Mouse (Mus musculus): ENCODE measurements around the gene Vps45. TPM values are rescaled to one million over a fixed set of nuclear protein-coding genes. Genes with fewer than 3 reads are reported as not detected.

The Vps45 gene
- total RNA-seq, 2 experiments from 2014 or later = 42.2 to 45.0 TPM

DNA sequence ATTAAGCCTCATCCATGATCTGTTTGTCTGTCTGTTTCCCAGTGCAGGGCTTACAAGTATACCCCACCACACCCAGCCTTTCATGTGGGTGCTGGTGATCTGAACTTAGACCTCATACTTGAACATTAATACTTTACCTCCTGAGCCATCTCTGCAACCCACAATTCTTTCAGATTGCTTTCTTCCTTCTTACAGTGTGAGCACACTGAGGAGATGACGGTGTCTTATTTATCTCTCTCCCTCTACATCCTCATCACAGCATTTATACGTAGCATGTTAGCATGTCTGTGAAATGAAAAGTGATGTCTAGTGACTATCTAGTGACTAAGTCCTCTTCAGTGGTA, 17.6 kb downstream of the Vps45 start:
- no peak for DNase-seq (ENCODE audit: extremely low spot score in 1 of 2, low spot score in 1 of 2)

DNA sequence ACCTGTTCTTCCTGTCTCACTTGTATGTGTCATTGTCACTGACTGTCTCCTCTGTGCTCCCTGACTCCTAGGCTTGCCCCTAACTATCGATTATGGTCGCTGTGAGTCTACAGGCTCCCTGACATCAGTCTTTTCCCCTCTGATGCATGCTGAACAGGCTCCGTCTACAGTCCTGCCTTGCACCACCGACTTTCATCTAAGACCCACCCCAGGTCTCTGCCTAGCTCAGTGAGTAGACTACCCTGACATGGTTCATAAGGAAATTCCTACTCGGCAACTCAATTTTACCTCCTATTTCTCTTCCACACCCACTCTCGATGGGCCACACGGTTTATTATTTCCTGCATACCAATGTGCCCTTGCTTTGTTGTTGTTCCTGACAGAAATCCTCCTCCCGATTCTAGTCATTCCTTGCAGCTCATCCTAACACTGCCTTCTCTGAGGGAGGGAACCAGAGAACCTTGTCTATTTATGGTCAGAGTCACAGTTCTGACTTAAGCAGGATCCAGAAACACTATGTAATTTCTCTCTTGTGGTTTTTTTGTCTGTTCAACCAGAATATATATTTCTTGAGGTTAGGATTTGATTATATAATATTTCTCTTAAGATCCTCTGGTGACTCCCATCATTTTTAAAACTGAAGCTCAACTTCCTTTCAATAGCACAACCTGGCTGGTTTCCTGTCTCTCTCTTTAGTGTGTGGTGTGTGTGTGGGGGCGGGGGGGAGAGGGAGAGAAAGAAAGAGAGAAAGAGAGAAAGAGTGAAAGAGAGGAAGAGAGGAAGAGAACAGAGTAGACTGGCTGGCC, 18.2 kb downstream of the Vps45 start:
- no peak for DNase-seq (ENCODE audit: extremely low spot score in 1 of 2, low spot score in 1 of 2)

DNA sequence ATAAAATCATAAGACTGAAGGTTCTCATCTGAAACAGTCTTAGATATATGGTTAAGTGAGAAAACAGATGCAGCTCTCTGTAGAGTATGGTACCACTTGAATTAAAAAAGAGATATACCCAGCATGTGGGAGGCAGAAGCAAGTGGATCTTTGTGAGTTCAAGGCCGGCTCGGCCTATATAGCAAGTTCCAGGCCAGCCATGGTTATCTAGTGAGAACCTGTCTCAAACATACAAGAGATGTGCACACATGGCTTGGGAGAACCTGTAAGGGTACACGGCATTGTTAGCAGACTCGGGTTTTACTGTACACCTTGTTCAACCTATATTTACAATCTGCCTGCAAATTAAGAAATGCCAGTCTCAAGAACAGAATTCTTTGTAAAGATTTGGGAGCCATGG, 19.4 kb downstream of the Vps45 start:
- DNase-seq (ENCODE audit: extremely low spot score in 1 of 2, low spot score in 1 of 2) = no peak

DNA sequence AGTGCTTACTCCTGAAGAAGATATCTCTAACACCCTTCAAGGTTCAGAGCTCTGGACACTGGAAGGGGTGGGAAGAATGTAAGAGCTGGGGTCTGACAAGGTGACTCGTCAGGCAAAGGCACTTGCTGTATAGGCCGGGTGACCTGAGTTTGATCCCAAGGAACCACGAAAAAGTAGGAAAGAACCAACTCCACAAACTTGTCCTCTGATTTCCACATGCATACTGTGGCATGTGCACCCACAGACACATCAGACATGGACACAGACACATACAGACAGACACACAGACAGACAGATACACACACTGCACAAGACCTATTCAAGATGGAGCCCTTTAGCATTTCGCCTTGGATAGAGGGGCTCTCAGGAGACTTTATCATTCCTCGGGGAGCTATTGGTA, 20.1 kb downstream of the Vps45 start:
- no peak for DNase-seq (ENCODE audit: extremely low spot score in 1 of 2, low spot score in 1 of 2)

DNA sequence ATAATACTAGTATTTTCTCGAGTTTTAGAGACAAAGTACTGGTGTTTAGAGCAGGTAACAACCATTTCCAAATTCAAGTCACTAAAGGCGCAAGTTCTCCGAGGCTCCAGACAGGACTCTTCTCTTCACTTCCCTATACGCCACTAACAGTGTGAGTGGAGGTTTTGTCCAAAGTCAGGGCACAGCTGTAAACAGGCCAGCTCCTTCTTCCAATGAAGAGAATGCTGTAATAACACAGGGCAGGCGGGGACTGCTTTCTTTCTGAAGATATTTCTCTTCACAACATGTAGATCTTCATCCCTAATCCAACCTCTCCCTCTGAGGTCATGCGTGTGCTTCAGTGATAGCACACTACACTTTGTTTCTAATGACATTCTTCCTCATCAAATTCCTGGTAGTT, 21.5 kb downstream of the Vps45 start:
- DNase-seq (ENCODE audit: extremely low spot score in 1 of 2, low spot score in 1 of 2) = no peak

DNA sequence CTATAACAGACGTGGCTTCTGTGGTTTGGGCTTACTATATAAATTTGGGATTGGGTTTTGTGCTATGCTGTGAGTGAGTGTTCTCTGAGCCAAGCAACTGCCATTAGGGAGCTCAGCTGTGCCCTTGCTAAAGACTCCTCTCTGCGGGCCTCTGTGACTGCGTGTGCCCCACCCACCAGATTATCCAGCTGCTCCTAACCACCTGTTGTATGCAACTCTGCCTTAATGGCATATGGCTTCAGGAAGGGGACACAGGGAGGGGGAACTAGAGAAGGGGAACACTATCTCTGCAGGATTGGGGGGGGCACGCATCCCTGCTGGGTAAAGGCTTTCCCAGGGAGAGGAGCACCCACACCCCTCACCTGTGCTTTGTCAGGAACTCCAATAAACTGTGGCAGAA, 25.2 kb downstream of the Vps45 start:
- no peak for DNase-seq (ENCODE audit: extremely low spot score in 1 of 2, low spot score in 1 of 2)

DNA sequence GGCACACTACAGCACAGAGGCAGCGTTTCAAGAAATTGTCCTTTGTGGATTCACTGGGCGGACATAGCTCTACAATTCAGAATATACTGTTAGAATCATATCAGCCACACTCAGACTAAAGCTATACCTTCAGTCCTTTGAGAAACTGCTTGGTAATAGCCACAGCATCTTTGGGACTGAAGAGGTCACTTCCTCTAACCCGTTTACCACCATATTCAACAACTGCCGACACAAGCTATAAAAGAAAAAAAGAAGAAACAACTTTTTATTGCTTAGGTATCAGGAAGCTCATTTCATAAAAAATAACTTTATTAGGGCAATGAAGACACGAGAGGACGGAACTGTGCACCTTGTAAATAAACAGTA, 25.6 kb downstream of the Vps45 start:
- DNase-seq (ENCODE audit: extremely low spot score in 1 of 2, low spot score in 1 of 2) = no peak

DNA sequence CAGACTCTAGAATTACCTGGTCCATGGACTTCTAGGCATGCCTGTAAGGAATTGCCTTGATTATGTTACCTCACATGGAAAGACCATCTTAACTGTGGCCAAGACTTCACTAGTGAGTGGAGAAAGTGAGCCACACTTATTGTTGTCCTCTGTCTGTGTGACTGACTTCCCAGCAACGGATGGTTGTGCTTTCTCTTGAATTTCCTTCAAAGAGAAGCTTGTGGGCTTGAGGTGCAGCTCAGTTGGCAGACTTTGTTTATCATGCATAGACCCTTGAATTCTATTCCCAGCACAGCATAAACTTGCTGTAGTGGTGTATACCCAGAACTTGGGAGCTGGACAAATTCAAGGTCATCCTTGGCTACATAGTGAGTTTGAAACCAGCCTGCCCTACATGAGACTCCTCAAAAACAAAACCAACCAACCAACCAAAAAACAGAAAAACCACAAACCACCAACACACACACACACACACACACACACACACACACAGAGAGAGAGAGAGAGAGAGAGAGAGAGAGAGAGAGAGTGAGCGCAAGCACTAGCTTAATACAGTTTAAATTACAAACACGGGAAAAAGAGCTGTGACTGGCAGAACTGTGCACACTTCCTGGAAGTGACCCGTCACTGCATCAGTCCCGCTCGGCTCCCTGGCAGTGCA, 26.1 kb downstream of the Vps45 start:
- no peak for DNase-seq (ENCODE audit: extremely low spot score in 1 of 2, low spot score in 1 of 2)

DNA sequence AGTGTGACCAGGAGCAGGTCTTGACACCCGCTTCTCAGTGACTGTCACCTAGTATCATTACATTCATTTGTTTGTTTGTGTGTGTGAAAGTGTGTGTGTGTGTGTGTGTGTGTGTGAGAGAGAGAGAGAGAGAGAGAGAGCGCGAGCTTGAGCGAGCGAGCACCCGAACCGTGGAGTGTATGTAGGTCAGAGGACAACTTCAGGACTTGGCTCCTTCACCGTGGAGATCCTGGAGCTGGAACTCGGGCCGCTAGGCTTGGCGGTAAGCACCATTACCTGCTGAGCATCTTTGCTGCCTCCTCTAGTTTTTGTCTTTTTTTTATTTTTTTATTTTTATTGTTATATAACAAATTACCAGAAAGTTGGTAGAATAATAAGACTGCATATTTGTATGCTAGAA, 28.5 kb downstream of the Vps45 start:
- DNase-seq (ENCODE audit: extremely low spot score in 1 of 2, low spot score in 1 of 2) = no peak

DNA sequence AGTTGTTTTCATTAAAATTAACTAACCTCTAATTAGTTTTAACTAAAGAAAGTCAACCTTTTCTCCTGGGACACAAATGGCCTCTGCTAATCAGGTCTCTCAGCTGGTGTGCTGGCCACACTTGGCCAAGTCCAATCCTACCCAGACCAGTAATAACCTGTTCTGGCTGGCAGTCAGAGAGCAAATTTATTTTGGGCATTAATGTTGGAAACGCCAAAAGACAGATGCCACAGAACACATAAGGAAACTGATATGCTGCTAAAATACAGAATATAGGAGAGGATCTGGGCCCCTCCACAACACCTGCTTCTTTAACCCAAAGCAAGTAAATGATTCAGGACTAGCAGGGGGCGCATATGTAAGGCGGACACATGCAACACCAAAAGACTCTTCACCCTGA, 28.9 kb downstream of the Vps45 start:
- no peak for DNase-seq (ENCODE audit: extremely low spot score in 1 of 2, low spot score in 1 of 2)

DNA sequence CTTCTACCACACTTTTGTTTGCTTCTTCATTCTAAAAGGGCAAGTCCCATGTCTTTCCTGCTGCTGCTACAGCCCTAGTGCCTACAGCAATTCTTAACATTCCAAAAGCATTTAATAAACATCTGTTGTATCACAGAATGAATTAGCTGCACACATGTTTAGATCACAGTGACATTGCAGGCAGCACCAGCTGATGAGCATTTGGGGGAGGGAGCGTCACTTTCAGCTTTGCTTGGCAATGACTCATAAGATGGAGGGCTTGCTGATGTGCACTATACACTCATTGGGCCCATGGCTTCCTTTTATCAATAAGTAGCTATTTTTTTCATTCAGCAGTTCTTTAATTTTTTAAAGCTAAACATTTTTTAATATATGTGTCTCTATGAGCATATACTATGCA, 30.4 kb downstream of the Vps45 start:
- no peak for DNase-seq (ENCODE audit: extremely low spot score in 1 of 2, low spot score in 1 of 2)

DNA sequence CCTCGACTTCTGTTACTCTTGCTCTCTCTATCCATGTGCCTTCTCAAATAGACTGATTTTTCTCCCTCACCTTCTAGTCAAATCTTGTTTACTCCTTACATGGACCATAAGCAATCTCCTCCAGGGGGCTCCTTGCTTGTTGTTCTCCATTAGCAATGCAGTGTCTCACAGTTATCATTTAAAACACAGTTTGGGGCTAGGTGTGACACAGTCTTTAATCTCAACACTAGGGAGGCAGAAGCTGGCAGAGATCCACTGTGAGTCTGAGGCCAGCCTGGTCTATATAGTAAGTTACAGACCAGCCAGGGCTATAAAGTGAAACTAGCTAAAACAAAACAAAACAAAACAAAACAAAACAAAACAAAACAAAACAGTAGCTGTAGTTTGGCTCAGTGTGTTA, 31.1 kb downstream of the Vps45 start:
- DNase-seq (ENCODE audit: extremely low spot score in 1 of 2, low spot score in 1 of 2) = no peak

DNA sequence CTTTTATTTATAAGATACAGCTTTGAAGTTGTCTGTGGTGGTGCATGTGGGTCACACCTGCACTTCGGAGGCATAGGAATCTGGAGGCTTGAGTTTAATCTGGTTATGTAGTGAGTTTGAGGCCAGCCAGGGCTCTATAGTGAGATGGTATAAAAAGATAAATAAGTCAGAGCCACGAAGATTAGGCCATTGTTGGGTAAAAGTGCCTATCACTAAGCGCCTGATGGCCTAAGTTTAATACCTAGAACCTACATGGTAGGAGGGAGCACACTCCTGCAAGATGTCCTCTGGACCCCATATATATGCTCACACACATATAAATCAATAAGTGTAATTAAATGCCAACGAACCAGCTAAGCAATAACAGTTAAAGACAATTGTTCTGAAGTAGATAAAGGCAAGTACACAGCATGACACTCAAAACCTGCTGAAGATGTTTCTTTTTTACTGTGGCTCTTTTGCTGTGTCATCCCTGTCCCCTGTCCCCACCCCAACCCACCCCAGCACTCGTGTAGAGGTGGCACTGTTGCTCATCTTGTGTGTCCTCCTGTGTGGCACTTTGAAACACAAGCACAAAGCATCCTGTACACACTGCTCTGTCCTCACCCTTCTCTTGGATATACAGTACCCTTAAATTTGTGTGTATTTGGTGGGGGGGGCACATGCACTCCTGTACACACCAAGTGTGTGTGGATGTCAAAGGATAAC, 36.7 kb downstream of the Vps45 start:
- no peak for DNase-seq (ENCODE audit: extremely low spot score in 1 of 2, low spot score in 1 of 2)

DNA sequence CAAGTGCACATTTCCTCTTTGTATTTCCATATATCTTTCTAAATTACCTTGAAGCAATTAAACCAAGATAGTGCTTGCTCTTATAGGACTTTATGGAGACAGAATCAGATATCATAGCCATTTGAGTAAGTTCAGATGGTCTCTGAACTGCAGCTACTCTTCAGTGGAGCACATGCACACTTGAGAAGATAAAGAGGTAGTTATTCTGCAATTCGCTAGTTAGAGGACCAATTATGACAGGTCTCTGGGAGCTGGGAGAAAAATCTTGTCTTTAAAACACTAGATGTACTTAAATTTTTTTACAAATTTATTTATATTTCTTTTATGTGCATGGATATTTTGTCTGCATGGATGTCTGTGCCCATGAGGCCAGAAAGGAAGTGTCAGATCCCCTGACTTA, 37.5 kb downstream of the Vps45 start:
- no peak for DNase-seq (ENCODE audit: extremely low spot score in 1 of 2, low spot score in 1 of 2)

DNA sequence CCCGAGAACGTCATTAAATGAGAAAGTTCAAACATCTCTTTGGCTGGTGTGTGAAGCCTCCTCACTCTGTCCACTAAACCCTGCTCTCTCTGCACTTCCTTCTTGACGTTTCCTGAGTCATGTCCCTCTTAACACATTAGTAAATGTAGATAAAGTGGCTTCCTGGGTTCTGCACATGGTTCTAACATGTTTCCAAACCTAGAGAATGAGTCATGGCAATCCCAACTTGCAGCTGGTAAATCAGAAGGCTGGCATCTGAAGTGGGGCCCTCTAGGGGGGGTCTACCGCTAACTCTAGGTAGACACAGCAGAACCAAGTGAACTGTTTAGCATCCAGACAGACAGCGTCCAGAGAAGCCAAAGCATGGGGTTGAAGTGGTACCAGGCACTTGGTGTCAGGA, 40.8 kb downstream of the Vps45 start:
- no peak for DNase-seq (ENCODE audit: extremely low spot score in 1 of 2, low spot score in 1 of 2)

DNA sequence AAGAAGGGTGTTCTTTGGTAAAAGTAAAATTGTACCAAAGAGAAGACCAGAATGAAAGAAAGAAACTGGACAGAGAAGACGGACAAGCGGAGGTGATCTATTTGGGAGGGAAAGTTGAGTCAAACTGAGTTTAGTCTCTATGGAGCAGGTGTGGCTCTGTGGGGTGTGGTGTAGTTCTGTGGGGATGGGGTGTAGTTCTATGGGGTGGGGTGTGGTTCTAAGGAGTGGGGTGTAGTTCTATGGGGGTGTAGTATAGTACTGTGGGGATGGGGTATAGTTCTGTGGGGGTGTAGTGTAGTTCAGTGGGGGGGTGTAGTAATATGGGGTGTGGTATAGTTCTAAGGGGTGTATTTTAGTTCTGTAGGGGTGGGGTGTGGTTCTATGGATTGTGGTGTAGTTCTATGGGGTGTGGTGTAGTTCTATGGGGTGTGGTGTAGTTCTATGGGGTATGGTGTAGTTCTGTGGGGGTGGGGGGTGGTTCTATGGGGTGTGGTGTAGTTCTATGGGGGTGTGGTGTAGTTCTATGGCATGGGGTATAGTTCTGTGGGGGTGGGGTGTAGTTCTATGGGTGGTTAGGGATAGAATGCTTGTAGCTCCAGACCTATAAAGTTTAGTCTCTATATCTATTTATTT, 41.9 kb downstream of the Vps45 start:
- no peak for DNase-seq (ENCODE audit: extremely low spot score in 1 of 2, low spot score in 1 of 2)

DNA sequence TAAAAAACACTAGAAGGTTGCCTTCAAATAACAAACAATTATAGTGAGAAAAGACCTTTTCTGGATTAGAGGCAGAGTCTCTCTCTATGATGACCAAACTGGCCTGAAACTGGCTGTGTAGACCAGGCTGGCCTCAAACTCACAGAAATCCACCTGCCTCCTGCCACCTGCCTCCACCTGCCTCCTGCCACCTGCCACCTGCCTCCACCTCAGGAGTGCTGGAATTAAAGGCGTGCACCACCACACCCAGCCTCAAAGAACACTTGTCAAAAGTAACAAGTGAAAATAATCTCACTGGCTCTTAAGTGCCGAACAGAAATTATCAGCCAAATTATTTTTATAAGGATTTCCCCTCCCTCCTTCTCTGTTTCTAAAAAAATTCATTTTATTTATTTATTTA, 42.6 kb downstream of the Vps45 start:
- DNase-seq (ENCODE audit: extremely low spot score in 1 of 2, low spot score in 1 of 2) = no peak

DNA sequence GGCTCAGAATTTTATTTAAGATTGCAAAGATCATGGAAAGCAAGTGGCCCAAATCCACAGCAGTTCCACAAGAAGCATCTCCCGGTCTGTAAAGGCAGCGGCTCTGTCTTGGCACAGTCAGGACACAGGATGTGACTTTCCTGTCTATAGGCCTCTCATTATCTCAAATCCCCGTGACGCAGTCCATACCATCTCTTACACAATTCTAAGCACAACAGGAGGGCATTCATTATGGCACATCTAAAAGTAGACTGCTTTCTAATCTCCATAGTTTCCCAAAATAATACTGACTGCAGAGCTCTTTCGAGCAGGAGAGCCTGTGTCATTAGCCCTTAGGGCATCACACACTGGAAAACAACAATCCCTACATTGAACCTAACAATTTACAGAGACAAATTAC, 45.5 kb downstream of the Vps45 start:
- no peak for DNase-seq (ENCODE audit: extremely low spot score in 1 of 2, low spot score in 1 of 2)

DNA sequence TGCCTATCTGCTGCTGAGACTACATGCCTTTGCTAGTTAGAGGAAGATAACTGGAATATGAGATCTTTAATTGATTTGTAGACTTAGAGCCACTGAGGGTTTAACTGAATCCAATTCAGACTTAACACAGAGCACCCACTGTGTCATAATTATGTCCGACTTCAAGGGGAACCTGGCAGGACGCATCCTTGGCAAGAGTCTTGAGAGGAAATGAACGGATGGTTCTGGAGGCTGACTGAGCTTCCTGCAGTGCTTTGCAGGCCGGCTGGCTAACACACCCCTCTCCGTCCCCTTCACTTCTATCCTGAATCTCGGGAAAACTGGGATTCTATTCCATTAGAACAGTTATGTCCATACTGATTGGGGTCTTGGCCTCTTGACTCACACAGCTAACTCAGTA, 49.8 kb downstream of the Vps45 start:
- DNase-seq (ENCODE audit: extremely low spot score in 1 of 2, low spot score in 1 of 2) = no peak

DNA sequence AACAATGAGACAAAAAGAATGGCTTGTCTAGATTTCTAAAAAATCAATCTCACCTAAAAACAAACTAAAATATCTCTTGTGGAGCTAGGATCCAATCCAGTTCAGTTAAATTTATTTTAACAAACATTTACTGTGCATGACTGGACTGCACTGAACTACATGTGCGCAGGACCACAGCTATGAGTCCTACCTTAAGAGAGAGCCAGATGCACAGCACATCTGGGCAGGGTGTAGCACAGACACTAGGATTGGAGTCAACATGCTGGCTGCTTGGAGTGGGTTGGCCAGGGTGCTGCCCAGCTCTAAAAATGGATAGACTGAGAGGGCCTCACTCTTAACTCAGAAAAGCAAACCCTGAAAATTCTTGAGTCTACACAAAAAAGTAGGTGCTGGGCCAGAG, 56.7 kb downstream of the Vps45 start:
- DNase-seq (ENCODE audit: extremely low spot score in 1 of 2, low spot score in 1 of 2) = no peak

DNA sequence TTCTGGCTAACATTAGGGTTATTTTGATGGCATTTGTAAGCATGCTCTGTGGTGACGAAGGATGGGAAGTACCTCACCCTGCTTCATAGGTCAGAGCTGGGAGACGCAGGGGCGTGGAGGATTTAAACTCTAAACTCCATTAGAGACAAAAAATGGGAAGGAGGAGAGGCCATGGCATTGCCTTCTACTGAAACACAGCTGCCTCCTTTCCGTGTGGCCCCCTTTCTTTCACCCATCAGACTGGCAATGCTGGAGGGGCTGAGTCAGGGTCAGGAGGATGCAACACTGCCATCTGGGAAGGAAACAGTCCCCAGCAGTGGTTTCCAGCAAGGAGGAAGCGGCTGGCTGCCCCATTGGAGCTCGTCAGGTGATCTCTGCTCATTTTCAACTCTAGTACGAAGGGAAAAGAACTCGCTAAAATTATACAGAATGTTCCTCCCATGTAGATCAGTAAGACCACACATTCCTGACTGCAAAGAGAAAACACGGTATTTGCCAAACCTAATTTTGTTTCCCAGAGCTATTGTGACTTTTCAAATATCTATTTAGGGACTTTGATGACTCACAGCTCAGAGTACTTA, 57.3 kb downstream of the Vps45 start:
- no peak for DNase-seq (ENCODE audit: extremely low spot score in 1 of 2, low spot score in 1 of 2)
